Mouse (Mus musculus): ENCODE results near the gene Chrna1. TPM values are rescaled to one million over a fixed set of nuclear protein-coding genes. Genes with fewer than 3 reads are reported as not detected.

Chrna1 gene
- polyA plus RNA-seq, 1 experiment = 391 TPM

- no peaks in the 10 kb centered on the region for H3K36me3 ChIP-seq (ENCODE audit: control insufficient read depth, insufficient read depth)
- TF ChIP-seq TCF12 (IDR thresholded peaks at IDR 0.05; ENCODE audit: insufficient read depth, poor library complexity, severe bottlenecking) (no peak), REST (IDR thresholded peaks at IDR 0.05; ENCODE audit: insufficient read depth, insufficient read length) (no peak), POLR2AphosphoS2 (IDR thresholded peaks at IDR 0.05; ENCODE audit: insufficient read length, low read depth) (no peak), MYOD1 (IDR thresholded peaks at IDR 0.05; ENCODE audit: control insufficient read depth in 1 of 3, insufficient read length in 2 of 3, low read depth in 2 of 3) (peak in 1 of 3 experiments; percentile 32), CEBPB (IDR thresholded peaks at IDR 0.05; ENCODE audit: insufficient read depth, poor library complexity, severe bottlenecking) (no peak), POLR2A (IDR thresholded peaks at IDR 0.05; ENCODE audit: insufficient read length, low read depth) (peak; percentile 49), SRF (IDR thresholded peaks at IDR 0.05; ENCODE audit: control insufficient read depth, insufficient read length, low read depth) (no peak), USF1 (IDR thresholded peaks at IDR 0.05; ENCODE audit: low read depth) (no peak), E2F4 (IDR thresholded peaks at IDR 0.05; ENCODE audit: insufficient read depth) (no peak), MYOG (IDR thresholded peaks at IDR 0.05; ENCODE audit: control insufficient read depth in 1 of 3, insufficient read depth in 1 of 3, insufficient read length in 2 of 3, low read depth in 2 of 3) (no peak), TCF3 (IDR thresholded peaks at IDR 0.05; ENCODE audit: insufficient read length, low read depth) (no peak), MAX (IDR thresholded peaks at IDR 0.05; ENCODE audit: low read depth) (no peak)
- H3K4me2 ChIP-seq (ENCODE audit: low read depth) = no peak overlapping the region
- no peaks in the 10 kb centered on the region for H3K27me3 ChIP-seq (ENCODE audit: control insufficient read depth, insufficient read depth, insufficient read length)
- no peaks in the 10 kb centered on the region for H3K79me2 ChIP-seq (ENCODE audit: control insufficient read depth, insufficient read depth)
- H3ac ChIP-seq (ENCODE audit: control insufficient read depth, insufficient read length) = no peak overlapping the region
- H3K4me3 ChIP-seq = no peak overlapping the region
Observed at GRCm38 (mm10) chr2:73545556-73545955, 34.6 kb downstream of the Chrna1 start.

DNA sequence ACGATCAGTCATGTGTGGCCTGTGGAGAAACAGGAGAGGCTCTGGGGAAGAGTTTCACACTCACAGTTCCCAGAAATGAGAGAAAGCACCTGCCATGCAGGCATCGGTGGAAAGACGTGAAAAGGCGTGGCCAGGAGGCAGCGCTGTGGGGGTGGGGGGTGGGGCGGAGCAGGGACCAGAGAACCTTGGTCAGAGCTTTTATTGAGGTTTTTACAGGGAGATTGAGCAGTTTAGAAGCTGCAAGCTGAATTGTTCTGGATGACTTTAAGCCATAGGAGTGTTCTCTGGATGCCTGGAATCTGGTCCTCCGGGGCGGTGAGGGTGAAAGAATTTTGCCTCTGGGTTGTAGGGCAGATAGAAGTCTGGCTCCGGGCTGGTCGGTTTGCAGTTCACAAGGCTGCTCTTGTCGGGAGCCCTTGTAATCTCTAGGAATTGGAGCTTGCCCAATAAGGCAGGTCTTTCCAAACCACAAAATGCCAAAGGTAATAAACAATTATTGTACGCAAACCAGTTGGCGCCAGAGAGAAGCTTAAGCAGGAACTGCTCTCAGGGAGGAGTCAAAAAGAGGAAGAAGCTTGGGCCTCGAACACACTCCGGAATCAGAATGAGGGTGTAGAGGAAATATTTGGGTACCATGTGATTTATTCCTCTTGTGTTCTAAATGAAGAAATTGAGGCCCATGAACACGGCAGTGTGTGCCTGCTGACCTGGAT is 39.5 kb downstream of the Chrna1 start:
- Histone ChIP-seq H3ac (ENCODE audit: control insufficient read depth, insufficient read length) (no peak overlapping the region), H3K36me3 (ENCODE audit: control insufficient read depth, insufficient read depth) (no peaks in the 10 kb centered on the region), H3K27me3 (ENCODE audit: control insufficient read depth, insufficient read depth, insufficient read length) (no peaks in the 10 kb centered on the region), H3K79me2 (ENCODE audit: control insufficient read depth, insufficient read depth) (no peaks in the 10 kb centered on the region), H3K4me2 (ENCODE audit: low read depth) (peak overlapping the region; percentile 21), H3K4me3 (no peak overlapping the region)
- TF ChIP-seq CEBPB (IDR thresholded peaks at IDR 0.05; ENCODE audit: insufficient read depth, poor library complexity, severe bottlenecking) (no peak), POLR2AphosphoS2 (IDR thresholded peaks at IDR 0.05; ENCODE audit: insufficient read length, low read depth) (no peak), POLR2A (IDR thresholded peaks at IDR 0.05; ENCODE audit: insufficient read length, low read depth) (no peak), TCF12 (IDR thresholded peaks at IDR 0.05; ENCODE audit: insufficient read depth, poor library complexity, severe bottlenecking) (no peak), SRF (IDR thresholded peaks at IDR 0.05; ENCODE audit: control insufficient read depth, insufficient read length, low read depth) (no peak), MAX (IDR thresholded peaks at IDR 0.05; ENCODE audit: low read depth) (no peak), E2F4 (IDR thresholded peaks at IDR 0.05; ENCODE audit: insufficient read depth) (no peak), MYOG (IDR thresholded peaks at IDR 0.05; ENCODE audit: control insufficient read depth in 1 of 3, insufficient read depth in 1 of 3, insufficient read length in 2 of 3, low read depth in 2 of 3) (no peak), REST (IDR thresholded peaks at IDR 0.05; ENCODE audit: insufficient read depth, insufficient read length) (no peak)

DNA sequence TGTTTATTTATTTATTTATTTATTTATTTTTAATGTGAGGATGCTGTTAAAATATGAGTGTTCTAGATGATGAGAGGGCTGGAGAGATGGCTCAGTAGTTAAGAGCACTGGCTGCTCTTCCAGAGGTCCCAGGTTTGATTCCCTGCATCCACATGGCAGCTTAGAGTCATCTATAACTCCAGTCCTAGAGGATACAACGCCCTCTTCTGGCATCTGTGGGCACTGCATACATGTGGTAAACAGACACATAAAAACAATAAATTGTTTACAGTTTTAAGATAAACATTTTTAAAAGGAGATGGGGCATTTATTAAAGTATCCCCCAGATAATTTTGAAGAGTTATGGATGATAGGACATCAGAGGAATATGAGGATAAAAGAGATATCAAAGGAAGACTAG is 40.4 kb downstream of the Chrna1 start:
- no peak for TF ChIP-seq MAX (IDR thresholded peaks at IDR 0.05; ENCODE audit: low read depth)
- TF ChIP-seq SRF (IDR thresholded peaks at IDR 0.05; ENCODE audit: control insufficient read depth, insufficient read length, low read depth) = no peak
- TF ChIP-seq TCF12 (IDR thresholded peaks at IDR 0.05; ENCODE audit: insufficient read depth, poor library complexity, severe bottlenecking) = no peak
- no peak for TF ChIP-seq POLR2A (IDR thresholded peaks at IDR 0.05; ENCODE audit: insufficient read length, low read depth)
- no peak for TF ChIP-seq POLR2AphosphoS2 (IDR thresholded peaks at IDR 0.05; ENCODE audit: insufficient read length, low read depth)
- TF ChIP-seq TCF3 (IDR thresholded peaks at IDR 0.05; ENCODE audit: insufficient read length, low read depth) = no peak
- TF ChIP-seq E2F4 (IDR thresholded peaks at IDR 0.05; ENCODE audit: insufficient read depth) = no peak
- TF ChIP-seq MYOD1 (IDR thresholded peaks at IDR 0.05; ENCODE audit: control insufficient read depth in 1 of 3, insufficient read length in 2 of 3, low read depth in 2 of 3) = no peak
- TF ChIP-seq USF1 (IDR thresholded peaks at IDR 0.05; ENCODE audit: low read depth) = no peak
- no peak for TF ChIP-seq REST (IDR thresholded peaks at IDR 0.05; ENCODE audit: insufficient read depth, insufficient read length)
- no peak for TF ChIP-seq MYOG (IDR thresholded peaks at IDR 0.05; ENCODE audit: control insufficient read depth in 1 of 3, insufficient read depth in 1 of 3, insufficient read length in 2 of 3, low read depth in 2 of 3)
- no peak for TF ChIP-seq CEBPB (IDR thresholded peaks at IDR 0.05; ENCODE audit: insufficient read depth, poor library complexity, severe bottlenecking)
- H3K36me3 ChIP-seq (ENCODE audit: control insufficient read depth, insufficient read depth) = no peaks in the 10 kb centered on the region
- no peak overlapping the region for H3K4me2 ChIP-seq (ENCODE audit: low read depth)
- no peaks in the 10 kb centered on the region for H3K27me3 ChIP-seq (ENCODE audit: control insufficient read depth, insufficient read depth, insufficient read length)
- H3K79me2 ChIP-seq (ENCODE audit: control insufficient read depth, insufficient read depth) = no peaks in the 10 kb centered on the region
- no peak overlapping the region for H3ac ChIP-seq (ENCODE audit: control insufficient read depth, insufficient read length)
- H3K4me3 ChIP-seq = no peak overlapping the region

DNA sequence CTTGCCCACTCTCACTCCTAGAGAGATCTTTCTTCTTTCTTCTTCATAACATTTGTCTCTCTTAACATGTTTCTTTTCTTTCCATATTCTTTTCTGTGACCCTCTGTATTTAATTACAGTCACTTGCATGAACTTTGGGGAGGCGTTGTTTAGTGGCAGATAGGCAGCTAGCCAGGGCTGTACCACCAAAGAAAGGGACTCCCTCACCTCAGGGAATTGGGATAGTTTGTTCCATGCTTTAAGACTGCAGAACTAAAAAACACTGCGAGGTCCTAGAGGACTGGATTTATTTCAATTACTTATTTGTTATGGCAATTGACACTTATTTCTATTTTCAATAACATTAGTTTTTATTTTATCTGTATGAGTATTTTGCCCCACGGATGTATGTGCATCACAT is 41.0 kb downstream of the Chrna1 start:
- TF ChIP-seq REST (IDR thresholded peaks at IDR 0.05; ENCODE audit: insufficient read depth, insufficient read length) (no peak), TCF12 (IDR thresholded peaks at IDR 0.05; ENCODE audit: insufficient read depth, poor library complexity, severe bottlenecking) (no peak), POLR2A (IDR thresholded peaks at IDR 0.05; ENCODE audit: insufficient read length, low read depth) (no peak), MYOG (IDR thresholded peaks at IDR 0.05; ENCODE audit: control insufficient read depth in 1 of 3, insufficient read depth in 1 of 3, insufficient read length in 2 of 3, low read depth in 2 of 3) (no peak), TCF3 (IDR thresholded peaks at IDR 0.05; ENCODE audit: insufficient read length, low read depth) (no peak)
- no peaks in the 10 kb centered on the region for H3K27me3 ChIP-seq (ENCODE audit: control insufficient read depth, insufficient read depth, insufficient read length)
- H3K4me3 ChIP-seq = no peak overlapping the region

More for the DNA sequence above, 41.0 kb downstream of the Chrna1 start:
- Histone ChIP-seq H3K4me2 (ENCODE audit: low read depth) (no peak overlapping the region), H3K79me2 (ENCODE audit: control insufficient read depth, insufficient read depth) (no peaks in the 10 kb centered on the region), H3ac (ENCODE audit: control insufficient read depth, insufficient read length) (no peak overlapping the region), H3K36me3 (ENCODE audit: control insufficient read depth, insufficient read depth) (no peaks in the 10 kb centered on the region)

Data from myocyte (in vitro differentiated cells).